Mouse (Mus musculus) ES-E14 (cell line): ENCODE data around the gene Ercc8. TPM values are rescaled to one million over a fixed set of nuclear protein-coding genes. Genes with fewer than 3 reads are reported as not detected.
A peak's percentile ranks its signal among the peaks of the same experiment; 100 is the strongest.

Source experiments
- DNase-seq: peaks from one replicate; pipeline ENCODE4 v3.0.0-alpha.2; 2013; ENCODE audit warnings: low read depth, low spot score
- H3K27ac ChIP-seq: 2 replicates; pipeline ENCODE4 v1.5.1; 2012; ENCODE audit warnings: low read depth, mild to moderate bottlenecking, low read length, moderate library complexity, mixed read lengths; ENCODE audit not compliant: poor library complexity, insufficient read depth, severe bottlenecking
- H3K36me3 ChIP-seq: 2 replicates; pipeline ENCODE4 v1.6.1; 2012; ENCODE audit warnings: mild to moderate bottlenecking, low read length, moderate library complexity, mixed read lengths; ENCODE audit not compliant: control insufficient read depth, poor library complexity, insufficient read depth, severe bottlenecking
- H3K4me1 ChIP-seq, 2 experiments: fragments of 150-350 bp in 1 of 2; sonication (generic) in 1 of 2; 2 replicates each; pipeline ENCODE4 v1.6.1; 2012; ENCODE audit warnings: low read length in 2 of 2, mild to moderate bottlenecking in 1 of 2, mixed read lengths in 1 of 2; ENCODE audit not compliant: control insufficient read depth in 2 of 2, insufficient read depth in 2 of 2, poor library complexity in 1 of 2
- H3K4me3 ChIP-seq, 2 experiments: fragments of 150-350 bp in 1 of 2; sonication (generic) in 1 of 2; 2 replicates each; pipeline ENCODE4 v1.5.1; 2012; ENCODE audit warnings: low read length in 2 of 2, low read depth in 1 of 2, mild to moderate bottlenecking in 1 of 2, mixed read lengths in 1 of 2; ENCODE audit not compliant: insufficient read depth in 1 of 2, poor library complexity in 1 of 2, severe bottlenecking in 1 of 2
- H3K9ac ChIP-seq: 2 replicates; pipeline ENCODE4 v1.6.1; 2012; ENCODE audit warnings: low read depth, mild to moderate bottlenecking, low read length, mixed read lengths; ENCODE audit not compliant: poor library complexity, insufficient read depth, severe bottlenecking
- H3K9me3 ChIP-seq: fragments of 150-350 bp; sonication (generic); 2 replicates; pipeline ENCODE4 v1.6.1; 2012; ENCODE audit warnings: low read depth, mild to moderate bottlenecking, low read length; ENCODE audit not compliant: control insufficient read depth, insufficient read depth
- CHD2 ChIP-seq: IDR thresholded peaks from 2 replicates; pipeline ENCODE4 v1.6.1; 2014; ENCODE audit warnings: mild to moderate bottlenecking, low read depth, low read length, inconsistent platforms
- HCFC1 ChIP-seq: IDR thresholded peaks from 2 replicates; pipeline ENCODE4 v1.6.1; 2012; ENCODE audit warnings: low read length, inconsistent platforms, borderline replicate concordance; ENCODE audit not compliant: insufficient read depth
- MAFK ChIP-seq: IDR thresholded peaks from 2 replicates; pipeline ENCODE4 v1.6.1; 2014; ENCODE audit warnings: mild to moderate bottlenecking, low read depth, low read length, inconsistent platforms; ENCODE audit not compliant: insufficient read depth
- ZC3H11A ChIP-seq: IDR thresholded peaks from 2 replicates; pipeline ENCODE4 v1.6.1; 2012; ENCODE audit warnings: low read depth, mild to moderate bottlenecking, inconsistent platforms, low read length, borderline replicate concordance
- ZNF384 ChIP-seq: IDR thresholded peaks from 2 replicates; pipeline ENCODE4 v1.6.1; 2012; ENCODE audit warnings: low read depth, low read length, inconsistent platforms
- in situ Hi-C, 2 experiments: fragments of 600-800 bp; cut with MboI; formaldehyde crosslinking; loops; one replicate each; pipeline ENCODE4 v1.15.1; 2025; ENCODE audit warnings: low sequenced_read_pairs in 2 of 2, inconsistent platforms in 1 of 2; ENCODE audit not compliant: unreplicated experiment in 2 of 2
- total RNA-seq: library from RNA; depleted of rRNA; stranded (reverse); fragments of 300-350 nt; gene quantifications from 2 replicates; pipeline ENCODE4 v1.2.3, GENCODE M21; 2012

The Ercc8 gene
- total RNA-seq, 1 experiment, result 18.3 TPM

- Histone ChIP-seq H3K36me3 (peaks cover 2% of the 10 kb centered on the region; the same call in 1 of the 2 replicates), H3K4me1 (no peaks in the 10 kb centered on the region), H3K9me3 (no peaks in the 10 kb centered on the region), H3K4me3 (no peak overlapping the region), H3K27ac (no peak overlapping the region), H3K9ac (no peak overlapping the region)
- no peak for TF ChIP-seq MAFK
- in situ Hi-C loops, result loop anchor here in 1 of 2 experiments (10.0 kb wide), 1 partner anchor 819 kb away; no protein-coding TSS in a partner anchor
- DNase-seq, result no peak
Measured at GRCm38 (mm10) chr13:108144086-108144485, 14.4 kb upstream of the Ercc8 start.

DNA sequence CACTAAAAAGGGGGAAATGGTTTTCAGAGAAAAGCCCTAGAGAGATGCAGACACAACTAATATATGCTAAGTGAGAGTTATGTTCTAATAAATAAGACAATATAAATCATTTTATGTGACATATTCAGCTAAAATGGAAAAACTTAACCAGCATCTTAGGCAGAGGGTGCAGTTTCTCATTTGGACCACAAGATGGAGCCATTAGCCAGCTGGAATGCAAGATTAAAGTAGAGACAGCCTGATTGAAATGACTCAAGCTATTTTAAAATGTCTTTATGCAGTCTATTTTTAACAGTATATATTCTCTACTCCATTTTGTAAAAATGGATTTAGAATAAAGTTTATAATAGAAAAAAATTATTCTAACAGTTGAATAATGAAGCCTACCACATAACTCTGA is 6.7 kb upstream of the Ercc8 start:
- Histone ChIP-seq H3K4me3 (no peak overlapping the region), H3K27ac (no peak overlapping the region), H3K9ac (no peak overlapping the region), H3K4me1 (no peaks in the 10 kb centered on the region), H3K36me3 (peaks cover 2% of the 10 kb centered on the region; the same call in 1 of the 2 replicates), H3K9me3 (no peaks in the 10 kb centered on the region)
- TF ChIP-seq ZC3H11A, result peak; percentile 37; the same call in 1 of the 2 replicates
- no peak for TF ChIP-seq HCFC1
- TF ChIP-seq ZNF384, result no peak
- TF ChIP-seq MAFK, result no peak
- TF ChIP-seq CHD2, result no peak
- in situ Hi-C loops, result no loop called here
- no peak for DNase-seq

DNA sequence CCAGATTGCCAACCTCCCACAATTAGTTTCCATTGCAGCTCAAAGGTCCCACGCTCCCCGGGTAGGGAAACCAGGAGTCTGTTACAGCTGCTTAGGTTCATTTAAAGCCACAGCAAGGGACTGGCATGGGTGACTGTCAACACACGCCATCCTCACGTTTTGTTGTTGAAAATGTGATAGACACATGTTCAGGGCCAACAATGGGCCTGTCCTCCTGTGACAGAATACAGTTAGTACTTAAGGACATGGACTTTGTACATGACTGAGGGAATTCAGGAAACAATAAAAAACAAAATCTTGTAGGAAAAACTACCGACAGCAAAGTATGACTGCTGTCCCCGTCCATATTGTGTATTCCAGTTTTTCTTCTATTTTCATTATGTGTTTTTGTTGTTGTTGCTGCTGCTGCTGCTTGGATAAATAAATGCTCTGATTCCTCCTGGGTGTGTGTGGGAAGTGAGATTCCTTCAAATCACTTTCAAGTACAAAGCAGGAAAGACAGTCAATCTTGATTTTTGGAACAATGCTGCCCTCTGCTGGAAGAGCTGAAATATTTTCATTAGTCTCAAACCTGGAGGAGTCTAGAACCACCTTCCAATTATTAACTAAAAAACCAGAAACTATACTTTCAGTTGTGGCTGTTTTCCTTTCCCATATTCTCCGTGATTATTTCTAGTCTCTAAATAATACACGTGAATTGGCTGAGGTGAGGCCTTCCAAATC is 5.7 kb upstream of the Ercc8 start:
- DNase-seq, result no peak
- in situ Hi-C loops, result no loop called here
- no peak overlapping the region for H3K9ac ChIP-seq

GRCm38 (mm10) chr13:108157156-108157555 is 1.4 kb upstream of the Ercc8 start:
- Histone ChIP-seq H3K9me3 (no peaks in the 10 kb centered on the region), H3K4me3 (no peak overlapping the region), H3K9ac (no peak overlapping the region)

More for the DNA sequence above, 5.7 kb upstream of the Ercc8 start:
- Histone ChIP-seq H3K4me3 (no peak overlapping the region), H3K4me1 (no peaks in the 10 kb centered on the region), H3K36me3 (no peaks in the 10 kb centered on the region), H3K27ac (no peak overlapping the region), H3K9me3 (no peaks in the 10 kb centered on the region)
- TF ChIP-seq ZNF384, result no peak
- no peak for TF ChIP-seq CHD2

More at GRCm38 (mm10) chr13:108157156-108157555, 1.4 kb upstream of the Ercc8 start:
- in situ Hi-C loops, result no loop called here
- TF ChIP-seq ZC3H11A (no peak), CHD2 (no peak), MAFK (no peak), HCFC1 (no peak), ZNF384 (no peak)
- Histone ChIP-seq H3K4me1 (peaks cover 0 to 5% of the 10 kb centered on the region in 2 experiments; a peak in 1 of 4 replicates), H3K27ac (no peak overlapping the region), H3K36me3 (no peaks in the 10 kb centered on the region; the same call in 1 of the 2 replicates)
- no peak for DNase-seq
